Mouse (Mus musculus) cerebellum, adult 8-10 months (tissue): ENCODE results near the gene Golga1.
"Not testable (repeated sequence)": the region's sequence is repeated elsewhere in the genome, so short reads cannot be mapped to it uniquely, and the experiment has no call there.

Experiments
- DNase-seq: peaks from one replicate; pipeline ENCODE4 v3.0.0; 2022

The Golga1 gene

DNA sequence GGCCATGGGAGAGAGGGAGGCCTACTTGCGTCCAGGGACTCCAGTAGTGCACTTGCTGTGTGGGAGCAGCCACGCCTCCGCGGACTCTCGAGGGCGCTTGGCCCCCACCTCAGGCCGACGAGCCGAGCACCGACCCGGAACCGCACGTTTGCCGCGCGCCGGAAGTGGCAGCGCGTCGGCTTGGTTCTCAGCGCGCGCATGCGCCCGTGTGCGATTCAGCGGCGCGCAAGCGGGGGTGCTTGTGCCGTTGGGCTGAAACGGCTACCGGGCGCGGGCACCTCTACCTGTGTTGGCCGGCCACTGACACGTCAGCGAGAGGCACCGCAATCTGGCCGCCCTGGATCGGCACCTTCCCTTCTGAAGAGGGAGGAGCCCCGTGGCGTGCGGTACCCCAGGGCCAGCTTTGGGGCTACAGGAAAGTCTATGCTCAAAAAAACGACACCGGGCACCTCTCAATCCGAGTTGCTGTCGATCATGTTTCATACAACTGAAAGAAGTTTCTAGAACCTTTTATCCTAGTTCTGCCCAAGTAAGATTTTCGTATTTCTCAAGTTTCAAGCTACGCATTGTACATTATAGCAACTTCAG is at the start of gene Golga1:
Gene Golga1 (minus strand): TSS at position 142 of the 588 bp plus-strand sequence.
- peak; percentile 86 for DNase-seq

- no peak for DNase-seq
These were observed 48.8 kb upstream of the Golga1 start for GRCm38 (mm10) chr2:39114093-39114492.

GRCm38 (mm10) chr2:39110514-39110913 is 45.2 kb upstream of the Golga1 start:
- DNase-seq, result no peak

DNA sequence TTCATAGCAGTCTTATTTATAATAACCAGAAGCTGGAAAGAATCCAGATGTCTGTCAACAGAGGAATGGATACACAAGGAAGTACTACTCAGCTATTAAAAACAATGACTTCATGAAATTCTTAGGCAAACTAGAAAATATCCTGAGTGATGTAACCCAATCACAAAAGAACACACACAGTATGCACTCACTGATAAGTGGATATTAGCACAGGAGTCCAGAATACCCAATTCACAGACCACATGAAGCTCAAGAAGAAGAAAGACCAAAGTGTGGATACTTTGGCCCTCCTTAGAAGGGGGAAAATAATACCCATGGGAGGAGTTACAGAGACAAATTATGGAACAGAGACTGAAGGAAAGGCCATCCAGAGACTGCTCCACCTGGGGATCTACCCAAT is 44.4 kb upstream of the Golga1 start:
- not testable (repeated sequence) for DNase-seq

- DNase-seq, result not testable (repeated sequence)
These were observed 34.6 kb upstream of the Golga1 start for GRCm38 (mm10) chr2:39099951-39100350.

DNA sequence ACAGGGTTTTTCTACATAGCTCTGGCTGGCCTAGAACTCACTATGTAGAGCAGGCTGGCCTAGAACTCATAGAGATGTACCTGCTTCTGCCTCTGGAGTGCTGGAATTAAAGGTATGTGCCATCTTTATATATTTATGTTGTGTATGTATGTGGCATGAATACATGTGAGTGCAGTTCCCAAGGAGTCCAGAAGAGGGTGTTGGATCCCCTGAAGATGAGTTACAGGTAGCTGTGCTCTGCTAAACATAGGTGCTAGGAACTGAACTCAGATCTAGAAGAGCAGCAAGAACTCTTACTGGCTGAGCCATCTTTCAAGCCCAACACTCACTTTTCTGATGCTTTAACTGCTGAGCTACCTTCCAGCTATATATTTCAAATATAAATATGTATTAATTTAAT is 32.7 kb upstream of the Golga1 start:
- no peak for DNase-seq

DNA sequence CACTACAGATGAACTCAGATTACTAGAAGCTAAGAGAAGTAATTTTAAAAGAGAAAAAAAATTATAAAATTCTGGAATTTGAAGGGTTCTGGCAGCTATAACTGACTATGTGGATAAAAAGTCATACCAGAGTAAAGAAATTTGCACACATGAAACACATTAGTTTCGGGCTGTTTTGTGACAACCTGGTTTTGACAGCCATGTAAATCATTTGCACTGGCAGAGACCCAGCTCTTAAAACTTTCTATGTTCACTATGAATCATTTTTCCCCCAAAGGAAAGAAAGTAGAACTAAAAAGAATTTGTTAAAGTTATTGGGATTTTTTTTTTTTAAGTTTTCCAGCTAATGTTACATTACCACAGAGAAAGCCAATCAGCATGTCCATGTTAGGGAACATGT is 26.6 kb upstream of the Golga1 start:
- DNase-seq, result no peak

DNA sequence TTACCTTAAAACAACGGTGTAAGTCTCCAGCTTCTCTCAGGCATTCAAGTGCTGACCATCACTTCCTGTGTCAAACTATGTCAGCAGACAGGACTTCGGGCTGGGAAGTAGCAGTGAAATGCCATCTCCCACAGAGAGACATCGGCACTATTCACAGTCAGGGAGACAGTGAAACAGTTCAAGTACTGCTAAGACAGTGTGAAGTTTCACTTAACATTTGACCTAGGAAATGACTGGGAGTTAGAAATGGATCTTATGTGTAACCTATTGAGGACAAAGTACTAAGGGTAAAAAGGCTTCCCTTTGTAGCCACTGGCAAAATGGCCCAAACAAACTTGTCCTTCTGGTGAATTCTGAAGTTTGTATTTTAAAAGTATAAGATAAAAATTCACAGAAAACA is 17.4 kb upstream of the Golga1 start:
- DNase-seq, result no peak

DNA sequence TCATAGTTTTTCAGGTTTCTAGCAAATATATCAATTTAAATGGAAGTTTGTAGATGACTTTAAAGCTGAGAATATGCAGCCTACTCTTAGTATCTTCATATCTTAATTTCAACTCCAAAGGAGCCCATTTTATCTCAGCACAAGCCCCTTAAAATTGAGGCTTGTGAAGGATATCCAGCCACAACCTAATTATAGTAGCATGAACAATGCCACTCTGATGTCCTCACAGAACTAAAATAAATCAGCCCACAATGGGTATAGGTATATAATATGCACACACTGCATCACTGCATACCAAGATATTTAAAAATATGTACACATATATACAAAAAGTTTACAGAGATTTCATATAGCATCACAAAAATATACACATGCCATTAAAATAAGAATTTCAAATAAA is 5.3 kb upstream of the Golga1 start:
- DNase-seq, result no peak

GRCm38 (mm10) chr2:39069096-39069495 is 3.8 kb upstream of the Golga1 start:
- no peak for DNase-seq

GRCm38 (mm10) chr2:39064687-39065399 is 498 bp downstream of the Golga1 start:
- DNase-seq, result no peak

- DNase-seq, result no peak
These were observed 16.8 kb downstream of the Golga1 start for GRCm38 (mm10) chr2:39048515-39048914.

DNA sequence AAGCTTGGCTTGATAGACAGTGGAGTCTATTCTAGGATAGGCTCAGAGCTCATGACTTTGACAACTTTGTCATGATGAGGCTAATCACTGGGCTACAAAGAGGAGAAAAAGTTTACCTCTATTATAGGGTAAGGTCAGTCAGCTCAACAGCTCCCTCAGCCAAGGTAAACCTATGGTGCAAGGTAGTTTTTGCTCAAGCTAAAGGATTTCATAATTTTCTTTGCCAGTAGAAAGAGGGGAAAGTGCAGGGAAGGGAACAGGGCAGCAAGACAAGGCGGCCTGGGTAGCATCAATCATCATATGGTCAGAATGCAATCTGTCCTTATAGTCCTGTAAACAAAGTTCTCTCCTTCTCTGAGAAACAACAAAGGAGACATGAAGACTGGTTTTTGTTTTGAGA is 25.1 kb downstream of the Golga1 start:
- no peak for DNase-seq

DNA sequence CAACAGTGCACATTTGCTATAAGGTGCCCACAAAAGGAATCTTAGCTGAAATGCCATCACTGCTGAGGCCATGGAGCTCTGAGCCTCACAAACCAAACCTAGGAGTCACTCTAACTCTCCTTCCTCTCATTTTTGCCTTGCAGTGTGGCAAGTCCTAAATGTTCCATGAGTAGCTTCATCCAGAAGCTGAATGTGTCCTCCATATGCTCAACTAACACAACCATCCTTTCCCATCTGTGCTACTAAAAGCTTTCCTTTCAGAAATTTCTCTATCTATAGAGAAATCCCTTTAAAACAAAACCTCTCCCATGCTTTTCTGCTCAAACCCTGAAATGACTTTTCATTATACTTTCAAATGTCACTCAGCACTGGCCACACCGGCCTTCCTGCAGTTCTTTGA is 33.7 kb downstream of the Golga1 start:
- no peak for DNase-seq

DNA sequence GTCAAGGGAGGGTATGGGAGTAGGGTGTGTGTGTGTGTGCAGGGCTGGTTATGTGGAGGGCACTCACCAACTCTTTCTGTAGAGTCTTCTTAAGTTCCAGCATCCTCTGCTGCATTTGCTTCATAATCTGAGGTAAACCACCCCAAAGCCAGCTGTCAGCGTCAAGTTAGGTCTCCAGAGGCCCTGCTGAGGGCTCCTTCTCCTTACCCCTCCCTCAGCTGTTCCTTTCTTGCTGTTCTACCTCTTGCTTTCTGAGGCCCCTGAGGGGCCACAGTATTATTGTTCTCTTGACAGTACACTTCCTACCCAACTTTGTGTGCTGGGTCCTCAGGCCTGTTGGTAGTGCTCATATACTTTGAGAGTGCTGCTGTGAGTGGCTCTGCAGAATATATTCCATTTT is 45.3 kb downstream of the Golga1 start:
- no peak for DNase-seq

GRCm38 (mm10) chr2:39016581-39016980 is 48.8 kb downstream of the Golga1 start:
- no peak for DNase-seq

DNA sequence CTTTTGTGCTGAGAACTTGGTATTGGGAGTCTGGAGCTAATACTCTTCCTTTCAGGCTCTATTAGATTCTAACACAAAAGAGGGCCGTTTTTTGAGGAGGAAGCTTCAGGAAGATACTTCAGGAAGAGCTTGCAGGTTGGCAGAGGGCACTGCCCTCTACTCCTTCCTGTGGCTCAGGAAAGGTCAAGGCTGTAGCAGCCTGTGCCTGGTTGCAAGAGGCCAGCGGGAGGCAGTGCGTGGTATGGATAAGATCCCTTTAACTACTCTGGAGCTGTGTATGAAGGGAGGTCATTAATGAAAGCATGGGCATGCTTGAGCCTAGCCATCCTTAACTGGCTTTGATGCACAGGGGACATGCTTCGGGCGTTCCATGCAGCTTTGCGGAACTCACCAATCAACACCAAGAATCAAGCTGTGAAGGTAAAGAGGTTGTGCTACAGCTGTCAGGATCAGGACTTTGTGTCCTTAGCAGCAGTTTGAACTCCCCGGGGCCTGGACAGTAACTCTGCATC is 52.5 kb downstream of the Golga1 start:
- DNase-seq, result no peak

GRCm38 (mm10) chr2:39011971-39012370 is 53.4 kb downstream of the Golga1 start:
- DNase-seq, result no peak

- DNase-seq, result no peak
These were observed 54.1 kb downstream of the Golga1 start for GRCm38 (mm10) chr2:39011264-39011663.

DNA sequence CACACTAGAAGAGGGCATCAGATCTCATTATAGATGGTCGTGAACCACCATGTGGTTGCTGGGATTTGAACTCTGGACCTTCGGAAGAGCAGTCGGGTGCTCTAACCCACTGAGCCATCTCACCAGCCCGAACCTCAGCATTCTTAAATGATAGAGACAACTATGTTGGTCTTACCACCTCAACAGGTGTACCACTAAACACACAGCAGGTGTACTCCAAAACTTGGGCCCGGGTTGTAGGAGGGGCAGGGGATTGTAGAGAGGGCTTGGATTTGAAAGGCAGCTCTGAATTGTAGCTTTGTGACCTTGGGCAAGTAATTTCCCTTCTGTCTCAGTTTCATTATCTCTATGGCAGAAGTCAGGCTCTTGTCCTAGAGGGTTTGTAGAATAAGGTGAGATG is 55.2 kb downstream of the Golga1 start:
- not testable (repeated sequence) for DNase-seq

DNA sequence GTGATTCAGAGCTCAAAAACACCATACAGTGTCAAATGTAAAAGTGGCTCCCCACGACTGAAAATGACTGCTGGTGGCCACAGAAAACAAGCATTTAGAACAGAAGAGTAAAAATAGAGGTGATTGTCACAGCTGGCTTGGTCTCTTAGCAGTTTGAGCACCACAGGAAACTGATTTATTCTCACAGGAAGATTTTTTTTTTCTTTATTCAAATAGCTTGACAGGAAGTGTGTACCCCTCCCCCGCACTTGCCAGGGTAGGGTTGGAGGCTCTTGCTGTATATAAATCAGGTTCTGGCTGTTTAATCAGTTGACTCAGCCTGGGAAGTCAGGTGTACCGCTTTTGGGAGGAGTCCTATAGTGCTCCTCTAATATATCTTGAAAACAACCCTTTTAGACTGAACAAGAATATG is 56.4 kb downstream of the Golga1 start:
- no peak for DNase-seq

DNA sequence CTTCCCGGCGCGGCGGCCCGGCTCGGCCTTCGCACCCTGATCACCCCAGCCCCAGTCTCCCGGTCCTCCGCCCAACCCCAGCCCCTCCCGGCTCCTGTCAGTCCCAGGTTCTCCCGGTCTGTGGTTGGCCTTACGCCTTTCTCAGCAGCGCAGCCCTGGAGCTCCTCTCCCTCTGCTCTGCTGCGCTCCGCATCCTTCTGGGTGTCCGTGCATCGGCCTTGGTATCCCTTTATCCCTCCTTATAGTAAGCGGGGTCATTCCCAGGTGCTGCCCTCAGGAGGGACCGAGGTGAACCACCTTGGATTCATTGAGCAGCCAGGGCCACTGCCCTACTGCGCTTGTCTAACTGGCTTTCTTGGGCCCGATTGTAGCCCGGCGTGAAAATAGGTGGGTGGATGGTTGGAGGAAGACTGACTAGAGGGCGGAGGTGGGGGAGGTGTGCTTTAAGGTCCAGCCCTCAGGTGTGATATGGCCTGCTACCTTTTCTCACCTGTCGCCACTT is 56.9 kb downstream of the Golga1 start:
- no peak for DNase-seq

GRCm38 (mm10) chr2:39007865-39008264 is 57.5 kb downstream of the Golga1 start:
- DNase-seq, result peak; percentile 92

DNA sequence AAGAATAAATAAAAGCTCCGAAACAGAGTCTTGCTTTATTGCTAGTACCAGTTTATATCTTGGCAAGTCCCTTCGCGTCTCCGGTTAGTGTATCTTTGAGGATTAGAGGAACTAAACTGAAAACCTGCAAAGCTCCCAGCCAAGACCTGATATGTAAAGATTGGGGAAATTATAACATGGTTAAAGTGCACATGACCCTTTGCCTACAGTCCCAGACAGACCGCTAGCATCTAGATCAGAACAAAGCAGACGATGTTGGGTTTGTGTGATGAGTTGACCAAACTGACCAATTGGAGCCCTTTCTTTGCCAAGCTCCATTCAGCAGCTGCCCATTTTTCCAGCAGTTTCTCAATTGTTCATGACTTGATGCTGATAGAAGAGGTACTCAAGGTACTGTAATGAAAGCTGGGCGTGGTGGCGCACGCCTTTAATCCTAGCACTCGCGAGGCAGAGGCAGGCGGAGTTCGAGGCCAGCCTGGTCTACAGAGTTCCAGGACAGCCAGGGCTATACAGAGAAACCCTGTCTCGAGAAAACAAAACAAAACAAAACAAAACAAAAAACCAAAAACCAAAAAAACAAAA is 59.1 kb downstream of the Golga1 start:
- DNase-seq, result no peak
